Mouse (Mus musculus): Measurements from ENCODE around the gene a.

The a gene

GRCm38 (mm10) chr2:154790656-154791483 lies at the start of gene a, which contains the start of gene Raly:
Gene a (plus strand): TSS chr2:154791402.
Gene Raly (plus strand): TSS chr2:154791096.
- peak; percentile 98 for DNase-seq

GRCm38 (mm10) chr2:154742911-154743819 lies 48.0 kb upstream of the a start:
- no peak for DNase-seq

- no peak for DNase-seq
These were observed 47.3 kb upstream of the a start for GRCm38 (mm10) chr2:154743915-154744314.

GRCm38 (mm10) chr2:154748383-154748782 lies 42.8 kb upstream of the a start:
- no peak for DNase-seq

GRCm38 (mm10) chr2:154749046-154750036 lies 41.9 kb upstream of the a start:
- no peak for DNase-seq

- DNase-seq, result no peak
These were observed 39.3 kb upstream of the a start for GRCm38 (mm10) chr2:154751924-154752323.

GRCm38 (mm10) chr2:154754068-154754560 lies 37.1 kb upstream of the a start:
- no peak for DNase-seq

GRCm38 (mm10) chr2:154755791-154756190 lies 35.4 kb upstream of the a start:
- no peak for DNase-seq

GRCm38 (mm10) chr2:154757691-154758090 lies 33.5 kb upstream of the a start:
- no peak for DNase-seq

GRCm38 (mm10) chr2:154758454-154758853 lies 32.7 kb upstream of the a start:
- DNase-seq, result no peak

GRCm38 (mm10) chr2:154763226-154763625 lies 28.0 kb upstream of the a start:
- no peak for DNase-seq

- DNase-seq, result no peak
These were observed 26.2 kb upstream of the a start for GRCm38 (mm10) chr2:154764828-154765497.

GRCm38 (mm10) chr2:154765554-154766008 lies 25.6 kb upstream of the a start:
- no peak for DNase-seq

GRCm38 (mm10) chr2:154767051-154767450 lies 24.2 kb upstream of the a start:
- DNase-seq, result no peak

GRCm38 (mm10) chr2:154769930-154770329 lies 21.3 kb upstream of the a start, which contains the start of gene Gm14214:
Gene Gm14214 (minus strand): TSS chr2:154770030.
- DNase-seq, result no peak

GRCm38 (mm10) chr2:154771604-154772003 lies 19.6 kb upstream of the a start:
- no peak for DNase-seq

- DNase-seq, result no peak
These were observed 17.2 kb upstream of the a start for GRCm38 (mm10) chr2:154774032-154774431.

- no peak for DNase-seq
These were observed 14.7 kb upstream of the a start for GRCm38 (mm10) chr2:154776496-154776895.

- no peak for DNase-seq
These were observed 11.6 kb upstream of the a start for GRCm38 (mm10) chr2:154779648-154780047.

GRCm38 (mm10) chr2:154782361-154782760 lies 8.8 kb upstream of the a start:
- DNase-seq, result peak in 1 of 2 experiments; percentile 30

All from kidney, adult 8-10 months (tissue).